Mouse (Mus musculus) testis, postnatal 14 days (tissue): ENCODE results near the gene Ywhag.

Experiments used
- DNase-seq: peaks from one replicate; pipeline ENCODE4 v3.0.0; 2021; ENCODE audit warnings: low spot score

Ywhag gene

GRCm38 (mm10) chr5:135934481-135935175 lies at the start of gene Ywhag:
Ywhag (minus strand) TSS chr5:135934616.
- peak; percentile 98 for DNase-seq

- DNase-seq = no peak
Observed at GRCm38 (mm10) chr5:135982398-135982797, 48.0 kb upstream of the Ywhag start.

GRCm38 (mm10) chr5:135979904-135980303 lies 45.5 kb upstream of the Ywhag start, which contains the start of gene Zp3:
Zp3 (plus strand) TSS chr5:135980099.
- DNase-seq = no peak

- no peak for DNase-seq
Observed at GRCm38 (mm10) chr5:135979381-135979780, 45.0 kb upstream of the Ywhag start.

- DNase-seq = no peak
Observed at GRCm38 (mm10) chr5:135975893-135976668, 41.7 kb upstream of the Ywhag start.

- DNase-seq = no peak
Observed at GRCm38 (mm10) chr5:135974365-135974764, 39.9 kb upstream of the Ywhag start, which contains the start of gene Ssc4d. Ssc4d (minus strand) TSS chr5:135974531.

- no peak for DNase-seq
Observed at GRCm38 (mm10) chr5:135971876-135972275, 37.5 kb upstream of the Ywhag start.

- DNase-seq = no peak
Observed at GRCm38 (mm10) chr5:135970247-135970646, 35.8 kb upstream of the Ywhag start.

GRCm38 (mm10) chr5:135968781-135969180 lies 34.4 kb upstream of the Ywhag start:
- no peak for DNase-seq

GRCm38 (mm10) chr5:135966866-135967265 lies 32.5 kb upstream of the Ywhag start:
- DNase-seq = no peak

GRCm38 (mm10) chr5:135965501-135965930 lies 31.1 kb upstream of the Ywhag start:
- peak; percentile 55 for DNase-seq

GRCm38 (mm10) chr5:135963280-135963627 lies 28.8 kb upstream of the Ywhag start:
- DNase-seq = no peak

GRCm38 (mm10) chr5:135962492-135963279 lies 28.3 kb upstream of the Ywhag start:
- DNase-seq = peak; percentile 98

- no peak for DNase-seq
Observed at GRCm38 (mm10) chr5:135962125-135962491, 27.7 kb upstream of the Ywhag start.

- peak; percentile 21 for DNase-seq
Observed at GRCm38 (mm10) chr5:135960909-135961635, 26.7 kb upstream of the Ywhag start.

GRCm38 (mm10) chr5:135959911-135960310 lies 25.5 kb upstream of the Ywhag start:
- DNase-seq = no peak

GRCm38 (mm10) chr5:135958367-135958766 lies 24.0 kb upstream of the Ywhag start:
- DNase-seq = no peak

GRCm38 (mm10) chr5:135957207-135957974 lies 23.0 kb upstream of the Ywhag start:
- peak; percentile 97 for DNase-seq

- no peak for DNase-seq
Observed at GRCm38 (mm10) chr5:135956300-135957206, 22.1 kb upstream of the Ywhag start.

GRCm38 (mm10) chr5:135952830-135953229 lies 18.4 kb upstream of the Ywhag start:
- DNase-seq = no peak
